Mouse (Mus musculus): ENCODE results near the gene 1600002K03Rik.

GRCm38 (mm10) chr10:80141786-80142529 lies 30.8 kb upstream of the 1600002K03Rik start:
- TF ChIP-seq GATA1 (IDR thresholded peaks at IDR 0.05; ENCODE audit: low read length) (no peak), TAL1 (IDR thresholded peaks at IDR 0.05; ENCODE audit: low read length) (no peak)
